Mouse (Mus musculus) hindbrain, embryonic 14.5 days (tissue): ENCODE results near the gene Cdk12. TPM values are rescaled to one million over a fixed set of nuclear protein-coding genes. Genes with fewer than 3 reads are reported as not detected.

Experiments used
- ATAC-seq: fragments of 200-750 bp; cut with Nextera tagmentation; 2 replicates; pipeline ENCODE4 v1.8.0; 2017; ENCODE audit warnings: moderate number of reproducible peaks, mild to moderate bottlenecking, moderate TSS enrichment, moderate library complexity; ENCODE audit not compliant: low FRiP score
- DNase-seq: peaks from one replicate; pipeline ENCODE4 v3.0.0-alpha.2; 2015; ENCODE audit warnings: low spot score
- H3K27ac ChIP-seq: fragments of 300-500 bp; sonication (generic); 2 replicates; pipeline ENCODE4 v1.5.1; 2014; ENCODE audit warnings: mild to moderate bottlenecking, moderate library complexity
- H3K27me3 ChIP-seq: fragments of 300-500 bp; sonication (generic); 2 replicates; pipeline ENCODE4 v1.6.1; 2014; ENCODE audit warnings: mild to moderate bottlenecking, low read length, mixed read lengths; ENCODE audit not compliant: control insufficient read depth, insufficient read depth
- H3K36me3 ChIP-seq: fragments of 300-500 bp; sonication (generic); replicated peaks from 2 replicates; pipeline ENCODE4 v1.6.1; 2014; ENCODE audit not compliant: control insufficient read depth, insufficient read depth
- H3K4me1 ChIP-seq: fragments of 300-500 bp; sonication (generic); replicated peaks from 2 replicates; pipeline ENCODE4 v1.6.1; 2014; ENCODE audit warnings: antibody characterized with exemption, low read length, mixed read lengths; ENCODE audit not compliant: control insufficient read depth, insufficient read depth
- H3K4me2 ChIP-seq: fragments of 300-500 bp; sonication (generic); replicated peaks from 2 replicates; pipeline ENCODE4 v1.6.1; 2014; ENCODE audit warnings: mild to moderate bottlenecking, moderate library complexity
- H3K4me3 ChIP-seq: fragments of 300-500 bp; sonication (generic); replicated peaks from 2 replicates; pipeline ENCODE4 v1.5.1; 2014; ENCODE audit warnings: mild to moderate bottlenecking, low read length
- H3K9ac ChIP-seq: fragments of 300-500 bp; sonication (generic); 2 replicates; pipeline ENCODE4 v1.6.1; 2014
- H3K9me3 ChIP-seq: fragments of 300-500 bp; sonication (generic); 2 replicates; pipeline ENCODE4 v1.6.1; 2016; ENCODE audit warnings: low read length; ENCODE audit not compliant: control insufficient read depth
- WGBS: fragments of 180-500 bp; shearing (Covaris S2); extraction: QIAGEN DNeasy Blood & Tissue Kit; methylation state at CpG from one replicate; pipeline ENCODE4 v1.1.7; 2014; 5-methylcytosine and 5-hydroxymethylcytosine counted together
- polyA plus RNA-seq: library from polyadenylated mRNA; unstranded; fragments of >200 nt; fragmentation: Nextera tagmentation; extraction: Ambion mirVana; gene quantifications from 2 replicates; pipeline ENCODE4 v1.2.1, GENCODE M21; 2014

Gene Cdk12
- polyA plus RNA-seq, 1 experiment from 2014 or later = 10.3 TPM

- H3K4me2 ChIP-seq = peak overlapping the region; percentile 78
- WGBS = 1% methylated on average over 57 of the region's 58 CpGs
- peak; percentile 85 for DNase-seq
- H3K27me3 ChIP-seq = no peaks in the 10 kb centered on the region
- H3K4me1 ChIP-seq = peaks cover 47% of the 10 kb centered on the region
- no peaks in the 10 kb centered on the region for H3K36me3 ChIP-seq
- peak overlapping the region; percentile 82 for H3K27ac ChIP-seq
- no peaks in the 10 kb centered on the region for H3K9me3 ChIP-seq
- peak; percentile 81 for ATAC-seq
- peak overlapping the region; percentile 74 for H3K9ac ChIP-seq
- peak overlapping the region; percentile 71 for H3K4me3 ChIP-seq
These were observed 91.5 kb downstream of the Cdk12 start for GRCm38 (mm10) chr11:98294188-98295012.

- Histone ChIP-seq H3K4me2 (peak overlapping the region; percentile 78), H3K9ac (peak overlapping the region; percentile 74), H3K9me3 (no peaks in the 10 kb centered on the region), H3K4me1 (peaks cover 40% of the 10 kb centered on the region), H3K27me3 (no peaks in the 10 kb centered on the region), H3K27ac (peak overlapping the region; percentile 82), H3K36me3 (no peaks in the 10 kb centered on the region), H3K4me3 (peak overlapping the region; percentile 71)
- WGBS = 4% methylated on average over 9 of the region's 9 CpGs
- no peak for ATAC-seq
- no peak for DNase-seq
These were observed 92.2 kb downstream of the Cdk12 start for GRCm38 (mm10) chr11:98295013-98295585.

- 0 out of 2 replicates have a peak overlapping the region, but pooled peaks have one; percentile 2 for H3K4me2 ChIP-seq
- WGBS = 6% methylated on average over 4 of the region's 5 CpGs
- H3K27me3 ChIP-seq = no peaks in the 10 kb centered on the region
- DNase-seq (peak; percentile 70), ATAC-seq (no peak)
- no peaks in the 10 kb centered on the region for H3K36me3 ChIP-seq
- H3K9ac ChIP-seq = no peak overlapping the region
- peaks cover 32% of the 10 kb centered on the region for H3K4me1 ChIP-seq
- 0 out of 2 replicates have a peak overlapping the region, but pooled peaks have one; percentile 14 for H3K27ac ChIP-seq
- no peaks in the 10 kb centered on the region for H3K9me3 ChIP-seq
- no peak overlapping the region for H3K4me3 ChIP-seq
These were observed 93.4 kb downstream of the Cdk12 start for GRCm38 (mm10) chr11:98296277-98296676.

DNA sequence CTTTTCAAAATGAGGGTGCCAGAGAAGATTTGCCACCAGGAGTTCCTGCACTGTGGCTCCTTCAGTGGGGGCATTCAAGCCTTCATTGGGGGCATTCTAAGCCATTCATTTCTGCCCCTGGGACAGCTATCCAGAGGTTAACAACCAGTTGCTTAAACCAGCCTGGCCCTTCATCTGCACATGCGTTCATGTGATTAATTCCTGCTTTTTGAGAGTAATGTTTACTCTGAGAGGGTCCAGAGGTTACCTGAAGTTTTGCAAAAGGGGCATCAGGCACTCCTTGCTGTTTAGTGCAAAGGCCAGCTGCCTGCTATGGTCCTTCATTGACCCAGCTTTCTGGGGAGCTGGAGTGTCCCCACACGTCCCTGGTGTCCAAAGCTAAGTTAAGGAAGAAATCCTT is 94.1 kb downstream of the Cdk12 start:
- ATAC-seq = no peak
- Histone ChIP-seq H3K4me1 (peaks cover 32% of the 10 kb centered on the region), H3K9ac (no peak overlapping the region), H3K27ac (no peak overlapping the region), H3K36me3 (no peaks in the 10 kb centered on the region), H3K27me3 (no peaks in the 10 kb centered on the region), H3K4me2 (no peak overlapping the region), H3K4me3 (no peak overlapping the region), H3K9me3 (no peaks in the 10 kb centered on the region)
- WGBS = 59% methylated on average over 2 of the region's 2 CpGs
- DNase-seq = no peak

DNA sequence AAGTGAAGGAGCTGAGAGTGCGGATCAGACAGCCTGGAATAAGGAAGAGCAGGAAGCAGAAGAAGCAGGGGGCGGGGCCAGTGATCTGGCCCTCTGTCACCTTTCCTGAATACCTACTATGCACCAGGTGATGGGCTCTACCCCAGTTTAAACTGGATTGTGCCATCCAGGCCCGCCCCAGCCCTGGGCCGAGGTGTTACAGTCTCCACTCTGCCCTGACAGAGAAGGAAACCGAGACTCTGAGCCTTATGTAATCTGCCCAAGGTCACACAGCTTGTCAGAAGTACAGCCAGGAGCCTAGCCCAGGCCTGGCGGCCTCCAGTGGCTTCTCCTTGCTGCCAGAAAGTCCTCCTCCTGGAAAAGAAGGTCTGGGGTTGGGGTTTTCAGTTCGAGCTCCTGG is 94.9 kb downstream of the Cdk12 start:
- Histone ChIP-seq H3K4me1 (peaks cover 32% of the 10 kb centered on the region), H3K4me2 (no peak overlapping the region), H3K9me3 (no peaks in the 10 kb centered on the region), H3K4me3 (no peak overlapping the region), H3K27me3 (no peaks in the 10 kb centered on the region), H3K27ac (peak overlapping the region; percentile 44; the same call in 1 of the 2 replicates), H3K9ac (no peak overlapping the region; the same call in 1 of the 2 replicates), H3K36me3 (no peaks in the 10 kb centered on the region)
- DNase-seq (no peak), ATAC-seq (no peak)
- WGBS = 24% methylated on average over 7 of the region's 7 CpGs

DNA sequence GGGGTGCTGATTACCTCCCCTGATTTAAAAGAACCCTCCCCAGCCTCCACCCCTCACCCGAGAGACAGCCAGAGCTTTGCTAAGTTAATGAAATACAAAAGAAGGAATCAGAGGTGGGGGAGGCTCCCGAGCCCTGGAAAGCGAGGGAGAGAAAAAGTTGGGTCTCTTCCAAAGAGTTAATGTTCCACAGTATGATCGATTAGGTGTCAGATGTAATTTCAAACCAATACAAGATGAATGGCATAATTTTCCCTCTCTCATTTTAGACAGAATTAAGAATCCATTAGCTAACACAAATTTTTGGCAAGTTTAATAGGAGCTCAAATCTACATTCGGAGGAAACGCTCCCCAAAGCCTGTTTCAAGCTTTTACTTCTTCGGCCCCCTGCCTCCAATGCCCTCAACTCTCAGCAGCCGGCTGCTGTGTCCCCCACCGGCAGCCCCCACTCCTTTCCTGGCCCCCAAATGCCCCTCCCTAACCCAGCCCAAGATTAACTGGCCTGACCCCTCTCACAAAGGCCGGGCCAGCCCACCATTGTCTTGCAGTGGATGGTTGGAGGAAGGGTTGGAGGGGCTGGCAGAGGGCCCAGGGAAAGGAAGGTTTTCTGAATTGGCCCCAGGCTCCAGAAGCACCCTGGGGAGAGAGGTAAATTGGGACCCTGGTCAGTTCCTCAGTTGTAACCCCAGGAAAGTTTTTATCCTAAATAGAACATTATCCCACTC is 95.8 kb downstream of the Cdk12 start:
- Histone ChIP-seq H3K27me3 (no peaks in the 10 kb centered on the region), H3K36me3 (no peaks in the 10 kb centered on the region), H3K9ac (no peak overlapping the region; the same call in 1 of the 2 replicates), H3K4me3 (no peak overlapping the region), H3K9me3 (no peaks in the 10 kb centered on the region), H3K27ac (no peak overlapping the region), H3K4me2 (0 out of 2 replicates have a peak overlapping the region, but pooled peaks have one; percentile 5), H3K4me1 (peaks cover 29% of the 10 kb centered on the region)
- DNase-seq (peak; percentile 57), ATAC-seq (no peak)
- WGBS = 6% methylated on average over 10 of the region's 10 CpGs

DNA sequence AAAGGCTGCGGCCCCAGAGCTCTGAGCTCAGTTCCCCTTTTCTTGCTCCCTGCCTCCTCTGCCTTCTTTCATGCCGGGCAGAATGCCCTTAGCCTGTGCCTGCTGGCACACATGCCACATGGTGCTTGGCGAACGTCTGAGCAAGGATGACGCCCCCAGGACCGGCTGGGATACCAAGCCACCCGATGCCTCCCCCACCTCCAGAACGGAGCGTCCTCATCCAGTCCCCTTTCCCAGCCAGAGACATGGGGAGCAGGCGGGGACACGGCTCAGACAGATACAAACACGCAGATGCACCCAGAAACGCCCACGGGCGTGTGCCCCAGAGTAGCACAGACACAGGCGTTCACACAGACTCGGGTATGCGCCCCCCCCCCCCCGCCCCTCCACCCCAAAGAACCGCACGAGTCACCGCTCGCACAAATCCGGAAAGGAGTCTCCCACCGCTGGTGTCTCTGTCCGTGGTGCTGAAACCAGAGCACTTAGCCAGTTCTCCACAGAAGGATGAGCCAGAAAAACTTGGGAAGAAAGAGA is 111.0 kb downstream of the Cdk12 start:
- 0 out of 2 replicates have a peak, but pooled peaks cover 4% of the 10 kb centered on the region for H3K4me1 ChIP-seq
- peaks cover 83% of the 10 kb centered on the region for H3K27me3 ChIP-seq
- peak overlapping the region; percentile 17 for H3K4me2 ChIP-seq
- H3K27ac ChIP-seq = no peak overlapping the region
- ATAC-seq = no peak
- H3K9me3 ChIP-seq = no peaks in the 10 kb centered on the region
- 2% methylated on average over 26 of the region's 26 CpGs for WGBS
- no peak overlapping the region for H3K4me3 ChIP-seq
- no peak overlapping the region for H3K9ac ChIP-seq
- H3K36me3 ChIP-seq = no peaks in the 10 kb centered on the region
- DNase-seq = peak; percentile 65

DNA sequence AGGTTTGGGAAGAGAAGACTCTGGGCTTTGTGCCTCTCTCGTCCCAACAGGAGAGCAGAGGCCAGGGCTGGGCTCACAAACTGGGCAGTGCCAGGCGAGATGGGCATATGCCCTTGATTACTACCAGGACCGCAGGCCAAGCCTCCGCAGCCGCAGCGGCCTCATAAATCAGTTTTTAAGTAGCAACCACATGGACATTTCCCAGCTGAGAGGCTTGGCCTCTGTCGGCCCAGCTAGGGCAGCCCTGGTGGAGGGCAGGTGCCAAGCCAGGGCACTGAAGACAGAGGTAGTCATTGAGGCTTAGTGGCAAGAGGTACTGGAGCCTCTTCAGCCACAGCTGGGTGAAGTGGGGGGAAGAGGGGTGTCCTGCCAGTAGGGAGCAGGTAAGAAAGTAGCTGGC is 114.6 kb downstream of the Cdk12 start:
- ATAC-seq = no peak
- Histone ChIP-seq H3K4me2 (no peak overlapping the region), H3K9ac (no peak overlapping the region), H3K4me1 (0 out of 2 replicates have a peak, but pooled peaks cover 9% of the 10 kb centered on the region), H3K9me3 (no peaks in the 10 kb centered on the region), H3K27ac (no peak overlapping the region), H3K4me3 (no peak overlapping the region), H3K36me3 (no peaks in the 10 kb centered on the region), H3K27me3 (peaks cover 94% of the 10 kb centered on the region)
- WGBS = 3% methylated on average over 7 of the region's 7 CpGs
- no peak for DNase-seq
